Mouse (Mus musculus): ENCODE data around the gene Erh.
A peak's percentile ranks its signal among the peaks of the same experiment; 100 is the strongest.

The Erh gene

DNA sequence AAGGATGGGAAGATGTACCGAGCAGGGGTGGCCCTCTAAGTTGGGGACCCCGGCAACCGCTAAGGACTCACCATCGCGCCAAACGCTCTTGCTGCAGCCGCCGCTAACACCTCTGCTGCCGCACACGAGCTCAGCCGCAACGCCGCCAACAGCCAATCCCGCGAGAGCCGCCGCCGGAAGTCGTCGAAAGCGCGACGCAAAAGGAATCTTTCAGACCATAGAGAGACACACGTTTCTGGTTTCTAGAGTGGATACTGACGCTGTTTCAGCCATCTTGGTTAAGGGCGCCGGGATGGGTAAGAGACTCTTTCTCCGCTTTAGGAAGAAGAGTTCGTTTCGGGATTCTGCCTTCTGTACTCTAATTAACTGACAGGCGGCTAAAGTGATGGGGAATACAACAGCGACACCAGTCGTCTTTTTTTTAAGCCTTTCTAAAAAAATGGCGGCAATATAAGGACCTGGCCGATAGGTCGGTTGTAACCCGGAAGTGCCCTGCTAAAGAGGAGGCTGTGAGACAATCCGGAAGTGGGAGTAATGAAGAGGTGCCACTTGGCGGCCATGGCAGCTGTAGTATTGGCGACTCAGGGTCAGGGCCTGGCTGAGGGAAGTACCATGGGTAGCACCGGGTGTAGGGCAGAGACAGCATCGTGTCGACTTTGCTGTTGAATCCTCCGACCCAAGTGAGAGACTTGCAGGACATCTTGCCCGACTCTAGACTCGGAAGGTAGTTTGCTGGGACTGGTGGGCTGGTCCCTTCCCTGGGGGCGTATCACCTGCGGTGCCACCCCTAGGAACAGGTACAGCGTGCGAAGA, at the start of gene Erh, which contains the start of gene Slc39a9:
Erh (minus strand) TSS at position 649 of the 813 bp plus-strand sequence.
Slc39a9 (plus strand) TSS at position 191 of the 813 bp plus-strand sequence.
- peak; percentile 90 to 94 for DNase-seq (ENCODE audit: low spot score in 2 of 2)

DNA sequence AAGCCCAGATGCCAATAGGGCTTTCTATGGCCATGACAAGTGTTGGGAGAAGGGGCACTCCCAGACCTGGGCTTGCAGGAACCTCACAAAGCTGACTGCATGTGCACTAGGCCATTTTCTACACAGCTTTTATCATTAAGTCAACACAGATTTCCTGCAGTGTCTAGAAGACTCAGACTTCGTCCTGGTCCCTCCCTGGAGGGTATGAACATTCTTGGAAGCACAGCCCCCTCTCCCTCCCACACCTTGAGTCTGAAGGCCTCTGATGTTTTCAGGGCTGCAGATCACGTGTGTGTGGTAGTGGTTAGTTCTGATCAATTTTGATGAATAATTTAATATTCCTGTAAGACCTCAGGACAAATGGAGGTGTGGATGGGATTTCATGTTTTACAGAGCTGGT, 49.6 kb upstream of the Erh start:
- DNase-seq (ENCODE audit: low spot score in 2 of 2), result no peak

DNA sequence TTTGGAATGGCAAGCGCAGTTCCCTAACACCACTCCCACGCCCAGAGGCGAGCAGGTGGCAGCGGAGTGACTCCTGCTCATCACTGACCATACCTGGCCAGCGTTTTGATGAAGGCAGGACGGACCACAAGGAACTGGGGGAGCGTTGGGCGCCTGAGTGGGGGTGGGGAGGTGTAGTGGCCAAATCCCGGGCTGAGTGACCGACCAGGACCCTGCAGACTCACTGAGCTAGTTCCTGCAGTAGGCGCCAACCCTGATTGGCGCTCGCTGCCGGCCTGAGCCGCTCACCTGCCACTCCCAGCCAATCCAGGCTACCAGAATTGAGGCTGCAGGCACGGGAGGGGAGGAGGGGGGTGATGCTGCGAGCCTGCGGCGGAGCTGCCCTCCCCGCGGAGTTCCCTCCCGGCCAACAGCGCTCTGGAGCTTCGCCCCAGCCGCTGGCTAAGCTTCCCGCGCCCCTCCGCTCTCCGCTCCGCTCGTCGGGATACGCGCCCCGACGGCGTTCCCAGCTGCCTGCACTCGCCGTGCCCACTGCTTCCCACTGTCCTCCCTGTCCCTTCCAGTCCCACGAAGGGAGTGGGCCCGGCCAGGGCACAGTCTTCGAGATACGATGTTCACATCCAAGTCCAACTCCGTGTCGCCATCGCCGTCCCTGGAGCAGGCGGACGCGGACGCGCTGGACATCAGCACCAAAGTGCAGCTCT, 48.3 kb upstream of the Erh start, which contains the start of gene Plekhd1:
Plekhd1 (plus strand) TSS at position 323 of the 704 bp plus-strand sequence.
- peak in 1 of 2 experiments; percentile 15 for DNase-seq (ENCODE audit: low spot score in 2 of 2)

DNA sequence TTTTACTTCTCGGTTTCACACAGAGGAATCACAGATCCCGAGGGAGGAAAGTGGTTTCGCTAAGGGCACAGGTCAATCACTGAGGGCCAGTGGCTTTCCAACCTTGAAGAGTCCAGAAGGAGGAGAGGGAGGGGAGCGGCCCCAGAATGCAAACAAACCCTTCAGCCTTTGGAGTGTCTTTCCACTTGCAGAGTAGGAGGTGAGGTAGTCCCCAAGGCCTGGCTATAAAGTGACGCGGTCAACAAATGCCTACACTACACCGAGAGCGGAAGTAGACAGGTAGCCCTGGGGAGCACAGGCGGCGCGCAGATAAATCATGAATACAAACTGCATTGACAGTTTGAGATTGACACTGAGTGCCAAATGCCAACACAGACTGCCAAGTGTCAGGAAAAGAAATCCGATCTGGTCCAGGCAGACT, 47.5 kb upstream of the Erh start:
- no peak for DNase-seq (ENCODE audit: low spot score in 2 of 2)

DNA sequence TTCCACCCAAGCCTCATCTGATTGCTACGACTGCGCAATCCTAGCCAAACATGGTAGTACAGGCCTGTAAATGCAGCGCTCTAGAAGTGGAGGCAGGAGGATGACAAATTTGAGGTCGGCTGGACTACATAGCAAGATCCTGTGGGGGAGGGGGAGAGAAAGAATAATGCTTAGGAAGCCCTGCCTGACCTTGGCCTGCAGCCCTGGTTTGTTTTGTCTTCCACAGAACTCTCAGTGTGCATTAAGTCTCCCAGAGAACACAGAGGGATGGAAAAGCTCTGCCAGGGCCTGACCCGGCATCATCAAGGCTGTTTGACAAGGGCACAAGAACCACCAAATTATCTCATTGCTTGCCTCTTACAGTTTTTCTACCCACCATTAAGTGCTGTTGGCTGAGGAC, 45.6 kb upstream of the Erh start:
- DNase-seq (ENCODE audit: low spot score in 2 of 2), result no peak

DNA sequence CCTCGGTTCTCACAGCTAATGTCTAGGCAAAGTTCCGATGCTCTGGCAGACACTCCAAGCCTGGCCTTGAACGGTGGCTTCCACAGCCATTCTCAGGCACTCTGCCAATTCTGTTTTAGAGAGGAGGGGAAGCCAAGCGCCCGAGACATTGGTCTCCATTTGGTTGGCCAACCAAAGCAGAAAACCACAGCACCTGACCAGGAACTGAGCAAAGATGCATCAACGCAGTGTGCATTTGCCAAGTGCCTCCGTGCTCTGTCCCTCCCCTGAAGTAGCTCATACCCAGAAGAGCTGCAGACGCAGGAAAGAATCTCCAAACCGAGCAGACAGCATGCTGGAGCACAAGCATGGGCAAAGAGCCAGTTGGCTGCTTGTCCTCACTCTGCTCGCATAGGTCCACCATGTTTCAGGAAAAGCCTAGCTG, 43.7 kb upstream of the Erh start:
- no peak for DNase-seq (ENCODE audit: low spot score in 2 of 2)

DNA sequence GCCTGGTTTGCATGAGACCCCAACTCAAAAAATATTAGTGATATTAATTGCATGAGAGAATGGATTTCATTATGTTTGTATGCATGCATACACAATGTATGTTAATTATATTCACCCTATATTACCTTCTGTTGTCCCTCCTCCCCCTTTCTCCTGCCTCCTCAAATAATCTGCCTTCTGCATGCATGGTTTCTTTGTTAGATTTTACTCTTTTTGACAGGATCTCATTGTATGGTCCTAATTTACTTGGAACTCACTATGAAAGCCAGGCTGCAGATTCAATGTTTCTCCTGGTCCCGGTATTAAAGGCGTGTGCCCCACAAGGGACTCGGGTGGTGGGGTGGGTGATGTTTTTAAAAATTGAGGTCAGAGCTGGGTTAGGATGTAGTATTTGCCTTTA, 40.2 kb upstream of the Erh start:
- DNase-seq (ENCODE audit: low spot score in 2 of 2), result no peak

DNA sequence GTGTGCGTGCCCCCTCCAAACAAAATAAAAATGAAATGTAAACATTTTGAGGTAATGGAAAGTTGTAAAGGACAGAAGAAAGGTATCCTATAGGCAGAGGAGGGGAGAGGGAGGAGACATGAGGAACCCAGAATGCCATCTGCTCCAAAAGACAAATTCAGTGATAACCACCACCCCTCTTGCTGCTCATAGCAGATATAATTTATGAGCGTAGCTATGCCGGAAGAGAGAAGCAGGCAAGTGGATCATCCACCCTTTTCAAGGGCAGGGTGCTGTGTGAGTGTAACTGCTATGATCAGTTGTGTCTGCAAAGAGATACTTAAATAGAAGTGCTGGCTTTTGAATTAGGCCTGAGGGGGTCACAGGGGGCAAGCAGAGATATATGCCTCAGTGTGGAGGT, 39.4 kb upstream of the Erh start:
- DNase-seq (ENCODE audit: low spot score in 2 of 2), result no peak

DNA sequence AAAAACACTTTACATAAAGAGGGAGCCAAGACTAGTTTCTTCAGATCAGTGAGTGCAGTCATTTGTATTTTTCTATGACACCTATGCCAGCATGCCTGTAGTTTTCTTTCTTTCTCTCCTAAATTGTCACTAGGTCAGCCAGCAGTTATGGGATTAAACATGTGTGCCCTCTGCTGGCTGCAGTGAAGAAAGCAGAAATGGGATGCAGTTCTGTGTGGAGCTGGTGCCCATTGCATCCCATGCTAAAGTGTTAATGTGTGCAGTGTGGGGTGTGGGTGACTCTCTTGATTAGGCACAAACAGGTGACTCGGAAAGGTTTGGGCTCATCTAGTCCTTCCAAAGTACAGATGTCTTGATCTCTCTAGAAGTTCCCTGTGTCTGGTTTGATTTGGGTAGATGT, 37.2 kb upstream of the Erh start:
- peak in 1 of 2 experiments; percentile 39 for DNase-seq (ENCODE audit: low spot score in 2 of 2)

DNA sequence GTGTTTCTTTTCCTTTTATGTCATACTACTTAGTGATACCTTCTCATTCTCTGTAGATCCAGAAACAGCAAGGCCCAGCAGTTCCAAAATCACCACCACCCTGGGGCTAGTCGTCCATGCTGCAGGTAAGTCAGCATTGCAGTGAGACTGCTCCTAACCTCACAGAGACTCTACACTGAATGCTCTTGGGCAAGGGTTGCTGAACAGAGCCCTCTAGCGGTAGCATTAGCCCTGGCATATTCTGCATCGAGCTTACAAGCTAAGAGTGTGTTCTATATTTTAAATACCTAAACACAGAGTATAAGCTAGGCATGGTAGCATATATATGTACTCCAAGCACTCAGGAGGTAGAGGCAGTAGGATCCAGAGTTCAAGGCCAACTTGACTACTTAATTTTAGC, 29.0 kb upstream of the Erh start:
- peak in 1 of 2 experiments; percentile 73 for DNase-seq (ENCODE audit: low spot score in 2 of 2)

DNA sequence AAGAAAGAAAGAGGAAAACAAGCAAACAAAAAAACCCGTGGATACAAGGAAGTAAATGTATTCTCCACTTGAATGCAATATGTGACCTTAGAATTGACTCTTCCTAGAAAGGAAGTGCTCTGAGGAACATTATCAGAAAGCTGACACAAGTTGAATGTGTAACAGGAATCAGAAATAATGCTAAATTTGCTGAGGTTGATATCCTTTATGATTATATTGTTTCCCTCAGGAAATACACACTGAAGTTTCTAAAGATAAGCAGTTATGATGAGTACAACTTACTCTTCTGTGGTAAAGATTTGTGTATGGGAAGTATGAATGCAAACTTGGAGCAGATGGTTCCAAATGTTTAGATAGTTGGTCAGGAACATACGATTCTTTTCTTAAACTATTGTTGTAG, 24.2 kb upstream of the Erh start:
- no peak for DNase-seq (ENCODE audit: low spot score in 2 of 2)

DNA sequence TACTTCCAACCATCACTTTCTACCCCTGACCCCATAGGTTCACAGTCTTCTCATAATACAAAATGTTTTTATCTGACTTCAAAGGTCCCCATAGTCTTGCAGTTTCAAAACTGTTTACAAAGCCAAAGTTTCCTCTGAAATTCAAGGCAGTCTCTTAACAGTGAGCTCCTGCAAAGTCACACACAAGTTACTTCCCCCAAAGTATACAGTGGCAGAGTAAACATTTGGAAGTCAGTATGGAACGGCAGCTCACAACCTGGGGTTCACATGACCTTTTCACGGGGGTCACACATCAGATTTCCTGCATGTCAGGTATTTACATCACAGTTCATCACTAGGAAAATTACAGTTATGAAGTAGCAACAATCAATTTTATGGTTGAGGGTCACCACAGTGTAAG, 19.8 kb upstream of the Erh start:
- DNase-seq (ENCODE audit: low spot score in 2 of 2), result no peak

DNA sequence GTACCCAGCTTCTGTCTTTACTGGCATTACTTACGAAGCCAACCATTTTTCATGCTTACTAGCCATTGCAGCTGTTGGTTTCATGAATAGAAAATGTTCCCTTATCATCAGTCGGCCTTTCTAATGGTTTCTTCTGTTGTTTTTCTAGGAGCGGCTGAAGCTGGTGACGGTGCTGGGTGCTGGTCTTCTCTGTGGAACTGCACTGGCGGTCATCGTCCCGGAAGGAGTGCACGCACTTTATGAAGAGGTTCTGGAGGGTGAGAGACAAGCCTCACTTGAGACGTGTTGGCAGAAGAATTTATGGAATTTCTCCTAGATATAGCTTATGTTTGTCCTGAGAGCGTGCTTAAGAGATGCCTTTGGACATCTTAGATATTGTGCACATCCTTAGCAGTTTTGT, 18.2 kb upstream of the Erh start:
- DNase-seq (ENCODE audit: low spot score in 2 of 2), result no peak

DNA sequence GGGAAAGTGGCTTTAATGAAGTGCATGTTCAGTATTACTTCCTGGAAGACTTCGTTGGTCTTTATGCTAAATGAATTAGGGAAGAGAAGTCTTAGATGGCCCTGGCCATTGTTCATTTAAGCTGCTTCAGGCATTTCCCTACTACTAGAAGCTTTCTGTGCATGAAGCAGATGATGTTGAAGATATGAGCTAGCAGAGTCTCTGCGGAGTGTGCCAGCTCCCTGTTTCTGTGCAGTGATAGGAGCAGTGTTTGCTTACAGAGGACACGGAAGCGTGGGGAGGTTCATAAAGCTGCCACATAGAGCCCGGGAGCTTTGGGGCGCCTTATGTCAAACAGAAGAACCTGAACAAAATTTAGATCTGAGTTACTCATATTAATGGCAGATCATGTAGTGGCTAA, 14.5 kb upstream of the Erh start:
- no peak for DNase-seq (ENCODE audit: low spot score in 2 of 2)

DNA sequence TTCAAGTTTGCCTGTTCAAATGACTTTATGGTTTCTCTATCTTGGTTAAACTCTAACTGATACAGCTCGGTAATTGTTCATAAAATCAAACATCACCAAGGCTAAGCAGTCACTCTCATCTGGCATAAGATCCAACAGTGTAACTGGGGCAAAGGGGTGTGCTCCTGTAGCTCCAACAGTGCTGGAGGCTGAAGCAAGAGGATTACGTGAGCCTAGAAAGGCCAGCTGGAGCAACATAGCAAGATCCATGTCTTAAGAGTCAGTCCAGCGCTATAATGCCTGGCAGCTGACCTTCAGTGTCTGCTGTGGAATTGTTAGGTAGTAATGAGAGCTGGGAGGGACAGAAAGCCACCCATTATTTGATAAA, 10.5 kb upstream of the Erh start:
- DNase-seq (ENCODE audit: low spot score in 2 of 2), result no peak

DNA sequence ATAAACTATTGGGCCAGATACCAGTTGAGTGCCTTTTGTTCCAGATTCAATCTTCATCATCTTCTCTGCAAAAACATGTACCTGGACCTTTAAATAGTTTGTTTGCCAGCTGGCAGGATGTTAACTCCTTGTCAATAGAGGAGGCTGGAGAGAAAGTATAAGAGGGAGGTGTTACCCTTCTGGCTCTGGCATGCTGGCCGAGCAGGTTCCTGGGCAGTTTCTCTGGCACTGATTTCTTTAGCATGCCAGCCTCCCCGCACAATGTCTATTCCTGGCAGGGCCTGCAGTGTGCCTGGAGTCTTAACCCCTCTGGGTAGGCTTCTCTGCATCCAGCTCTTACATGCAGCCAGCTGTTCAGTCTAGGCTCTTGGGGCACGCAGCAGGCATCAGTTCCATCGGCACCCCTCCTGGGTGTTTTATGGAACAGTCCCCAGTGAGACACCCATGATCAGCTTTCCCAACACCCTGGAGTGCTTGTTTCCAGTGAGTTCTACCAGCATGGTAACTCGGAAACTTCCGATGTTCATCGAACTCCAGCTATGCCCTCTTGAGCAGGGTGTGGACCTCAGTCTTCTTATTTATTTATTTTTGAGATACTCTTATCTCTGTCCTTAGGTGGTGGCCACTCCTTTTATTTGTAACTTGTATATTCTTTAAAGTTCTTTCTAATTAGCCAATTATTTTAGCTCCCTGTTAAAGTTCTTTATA, 10.0 kb upstream of the Erh start:
- DNase-seq (ENCODE audit: low spot score in 2 of 2), result no peak

DNA sequence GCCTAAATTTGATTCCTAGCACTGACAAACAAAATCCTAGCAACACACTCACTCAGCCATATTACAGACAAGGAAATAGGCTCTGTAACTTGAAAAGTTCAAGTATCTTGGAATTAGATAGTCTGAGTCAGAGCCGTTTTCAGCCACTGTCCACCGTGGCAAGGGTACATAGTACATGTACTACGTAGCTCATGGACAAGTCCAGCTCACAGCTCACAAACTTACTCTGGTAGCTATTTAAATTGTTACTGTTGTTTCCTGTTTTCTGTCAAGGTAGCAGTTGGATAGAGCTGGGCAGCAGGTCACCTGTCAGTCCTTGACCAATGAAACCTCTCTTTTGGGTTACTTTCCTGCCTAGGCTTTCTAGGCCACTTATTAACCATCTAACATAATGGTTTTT, 2.2 kb upstream of the Erh start:
- no peak for DNase-seq (ENCODE audit: low spot score in 2 of 2)

DNA sequence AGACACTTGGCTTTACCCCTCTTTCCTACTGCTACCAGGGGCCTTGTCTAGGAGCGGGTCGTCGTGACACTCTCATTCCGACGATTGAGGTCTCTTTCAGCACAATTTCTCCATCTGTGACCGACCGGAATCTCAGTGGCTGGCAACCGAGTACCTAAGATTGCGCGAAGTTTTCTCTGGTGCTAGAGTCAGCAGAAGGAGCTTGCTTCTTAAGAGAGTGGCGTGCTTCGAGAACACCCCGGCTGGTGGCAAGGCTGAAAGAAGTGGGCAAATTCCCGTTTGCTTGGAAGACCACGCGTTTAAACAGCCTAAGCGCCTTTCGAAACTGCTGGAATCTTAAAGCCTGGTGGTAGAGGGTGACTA, 346 bp upstream of the Erh start:
- peak in 1 of 2 experiments; percentile 7 for DNase-seq (ENCODE audit: low spot score in 2 of 2)

DNA sequence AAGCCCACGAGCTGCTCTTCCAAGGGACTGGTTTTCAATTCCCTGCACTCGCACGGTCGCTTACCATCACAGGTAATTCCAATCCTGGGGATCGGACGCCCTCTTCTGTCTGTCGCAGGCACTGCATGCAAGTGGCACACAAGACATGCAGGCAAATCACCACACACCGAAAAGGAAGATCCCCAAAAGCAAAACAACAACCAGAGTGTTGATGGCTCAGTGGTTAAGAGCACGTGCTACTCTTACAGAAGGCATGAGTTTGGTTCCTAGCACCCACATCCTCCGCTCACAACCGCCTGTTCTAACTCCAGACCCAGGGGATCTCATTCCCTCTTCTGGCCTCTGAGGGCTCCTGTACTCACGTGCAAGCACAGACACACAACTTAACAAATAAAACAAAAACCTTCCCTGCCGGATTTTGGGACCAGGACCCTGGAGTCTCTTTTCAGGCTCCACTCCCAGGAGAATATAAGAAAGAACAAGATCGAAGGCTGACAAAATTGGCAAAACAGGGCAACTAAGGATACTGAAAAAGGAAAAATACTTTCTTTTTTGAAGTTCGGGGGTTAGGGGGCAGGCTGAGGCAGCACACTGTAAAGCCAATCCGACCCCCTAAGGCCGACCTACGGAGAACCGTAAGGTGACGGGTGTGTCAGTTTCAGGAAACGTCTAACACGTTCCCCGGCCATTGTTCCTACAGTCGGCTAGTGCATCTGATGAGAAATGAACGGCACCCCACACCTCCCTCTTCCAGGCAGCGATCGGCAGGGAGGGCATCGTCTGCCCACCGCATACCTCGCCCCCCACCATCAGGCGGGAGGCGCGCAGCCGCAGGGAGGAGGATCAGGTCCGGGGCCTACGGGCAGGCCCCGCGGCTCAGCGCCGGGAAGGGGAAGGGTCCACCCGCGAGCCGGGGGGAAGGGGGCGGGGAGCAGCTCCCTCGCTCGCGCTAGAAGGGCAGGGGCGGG, 1.1 kb downstream of the Erh start:
- DNase-seq (ENCODE audit: low spot score in 2 of 2), result peak in 1 of 2 experiments; percentile 26

DNA sequence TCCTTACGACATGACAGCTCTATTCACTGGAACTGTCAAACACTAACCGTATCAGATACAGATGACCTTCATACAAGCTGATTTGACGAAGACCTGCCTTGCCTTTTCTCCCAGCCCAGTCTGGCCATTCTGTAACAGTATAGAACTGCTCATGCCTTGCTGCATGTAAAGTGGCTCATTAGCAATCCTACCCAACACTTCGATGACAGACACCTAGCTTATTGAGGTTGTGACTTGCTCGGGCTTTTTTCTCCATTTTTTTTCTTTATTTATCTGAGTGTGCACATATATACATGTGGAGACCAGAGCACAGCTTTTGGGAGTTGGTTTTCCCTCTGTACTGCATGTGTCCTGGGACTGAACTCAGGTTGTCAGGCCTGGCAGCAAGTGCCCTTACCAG, 12.4 kb downstream of the Erh start:
- DNase-seq (ENCODE audit: low spot score in 2 of 2), result no peak

DNA sequence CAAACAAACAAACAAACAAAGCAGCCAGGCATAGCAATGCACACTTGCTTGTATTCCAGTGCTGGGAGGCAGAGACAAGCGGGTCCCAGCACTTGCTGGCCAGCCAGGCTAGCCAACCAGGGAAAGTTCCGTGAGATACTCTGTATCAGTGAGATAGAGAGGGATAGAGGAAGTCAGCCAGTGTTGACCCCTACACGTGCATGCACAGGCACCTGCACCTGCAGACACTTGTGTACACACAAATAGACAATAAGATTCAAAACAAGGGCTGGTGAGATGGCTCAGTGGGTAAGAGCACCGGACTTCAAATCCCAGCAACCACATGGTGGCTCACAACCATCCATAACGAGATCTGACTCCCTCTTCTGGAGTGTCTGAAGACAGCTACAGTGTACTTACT, 23.6 kb downstream of the Erh start:
- no peak for DNase-seq (ENCODE audit: low spot score in 2 of 2)

Measured in left cerebral cortex, adult 9 months (tissue).